Mouse (Mus musculus) E14TG2a.4 (cell line): ENCODE measurements at regions not wholly inside any gene's neighbourhood (a gene's known extent, or its start where the extent isn't known, plus 50 kb on each side); places are given as distances from the start of the nearest gene placed in this dataset.
"Not testable (repeated sequence)": the region's sequence is repeated elsewhere in the genome, so short reads cannot be mapped to it uniquely, and the experiment has no call there.

Experiments used
- CTCF ChIP-seq: conservative IDR thresholded peaks from 2 replicates; pipeline ENCODE4 v1.5.1; 2014; ENCODE audit warnings: low read length
- NANOG ChIP-seq: IDR thresholded peaks from 2 replicates; pipeline ENCODE4 v1.6.1; 2014; ENCODE audit warnings: borderline replicate concordance, low read length, mixed read lengths

DNA sequence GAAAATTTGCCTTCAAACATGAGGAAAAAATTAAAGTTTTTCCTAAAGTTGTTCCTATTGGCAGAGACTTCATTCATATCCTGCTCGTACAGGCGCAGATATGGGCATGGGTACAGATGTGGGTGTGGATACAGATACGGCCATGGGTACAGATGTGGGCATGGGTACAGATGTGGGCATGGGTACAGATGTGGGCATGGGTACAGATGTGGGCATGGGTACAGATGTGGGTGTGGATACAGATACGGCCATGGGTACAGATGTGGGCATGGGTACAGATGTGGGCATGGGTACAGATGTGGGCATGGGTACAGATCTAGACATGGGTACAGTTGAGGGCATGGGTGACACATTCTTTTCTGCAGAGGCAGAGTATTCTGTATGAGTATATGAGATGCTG lies 87.8 kb upstream of the Lnx1 start:
- not testable (repeated sequence) for TF ChIP-seq CTCF, NANOG
